Mouse (Mus musculus): ENCODE results near the gene Pax2.
"Not testable (repeated sequence)": the region's sequence is repeated elsewhere in the genome, so short reads cannot be mapped to it uniquely, and the experiment has no call there.

The Pax2 gene

GRCm38 (mm10) chr19:44835931-44836861 is 80.4 kb downstream of the Pax2 start:
- no peak for DNase-seq (ENCODE audit: low spot score)

- no peak for DNase-seq (ENCODE audit: low spot score)
Measured at GRCm38 (mm10) chr19:44837426-44838205, 81.8 kb downstream of the Pax2 start.

- no peak for DNase-seq (ENCODE audit: low spot score)
Measured at GRCm38 (mm10) chr19:44838321-44838720, 82.5 kb downstream of the Pax2 start.

GRCm38 (mm10) chr19:44842661-44843060 is 86.8 kb downstream of the Pax2 start:
- DNase-seq (ENCODE audit: low spot score): not testable (repeated sequence)

GRCm38 (mm10) chr19:44849465-44849864 is 93.6 kb downstream of the Pax2 start:
- DNase-seq (ENCODE audit: low spot score): no peak

- DNase-seq (ENCODE audit: low spot score): no peak
Measured at GRCm38 (mm10) chr19:44858671-44859070, 102.8 kb downstream of the Pax2 start.

- no peak for DNase-seq (ENCODE audit: low spot score)
Measured at GRCm38 (mm10) chr19:44868766-44869165, 112.9 kb downstream of the Pax2 start.

GRCm38 (mm10) chr19:44874186-44874898 is 118.5 kb downstream of the Pax2 start:
- no peak for DNase-seq (ENCODE audit: low spot score)

GRCm38 (mm10) chr19:44874928-44875327 is 119.1 kb downstream of the Pax2 start:
- no peak for DNase-seq (ENCODE audit: low spot score)

- DNase-seq (ENCODE audit: low spot score): no peak
Measured at GRCm38 (mm10) chr19:44875718-44876117, 119.9 kb downstream of the Pax2 start.

- no peak for DNase-seq (ENCODE audit: low spot score)
Measured at GRCm38 (mm10) chr19:44876529-44876928, 120.7 kb downstream of the Pax2 start.

- no peak for DNase-seq (ENCODE audit: low spot score)
Measured at GRCm38 (mm10) chr19:44882552-44883024, 126.7 kb downstream of the Pax2 start.

- DNase-seq (ENCODE audit: low spot score): no peak
Measured at GRCm38 (mm10) chr19:44884331-44884730, 128.5 kb downstream of the Pax2 start.

GRCm38 (mm10) chr19:44886475-44886874 is 130.6 kb downstream of the Pax2 start:
- no peak for DNase-seq (ENCODE audit: low spot score)
